Mouse (Mus musculus) spleen, adult 2 months (tissue): Measurements from ENCODE around the gene Rtp1.

Experiments
- CTCF ChIP-seq: fragments of 200-500 bp; IDR thresholded peaks from 2 replicates; pipeline ENCODE4 v1.5.1; 2011; ENCODE audit warnings: mild to moderate bottlenecking, inconsistent platforms; ENCODE audit not compliant: insufficient read depth, insufficient read length, insufficient replicate concordance; ENCODE audit errors: extremely low read depth
- POLR2A ChIP-seq: fragments of 200-500 bp; IDR thresholded peaks from 2 replicates; pipeline ENCODE4 v1.6.1; 2011; ENCODE audit warnings: low read depth, low read length, inconsistent platforms

DNA sequence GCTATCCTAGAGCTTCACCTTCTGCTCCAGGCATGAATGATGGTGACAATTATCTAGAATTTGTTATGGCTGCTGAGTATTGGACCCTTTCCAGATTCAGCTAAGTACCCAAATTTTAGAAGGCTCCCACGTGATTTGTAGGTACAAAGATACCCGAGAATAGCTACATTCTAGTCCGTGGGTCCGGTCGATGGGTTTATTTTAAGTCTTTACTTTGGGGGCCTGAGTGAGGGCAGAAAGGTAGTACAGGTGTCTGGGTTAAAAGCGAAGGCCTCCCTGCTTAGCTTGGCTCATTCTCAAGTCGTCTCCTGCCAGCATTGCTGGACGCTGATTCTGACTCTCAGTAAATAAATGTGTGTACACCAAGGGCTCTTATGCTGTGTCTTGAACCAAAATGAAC, 1.1 kb downstream of the Rtp1 start:
- no peak for TF ChIP-seq CTCF
- TF ChIP-seq POLR2A = no peak
